Mouse (Mus musculus) testis, adult 2 months (tissue): ENCODE results near the gene Snapc2. TPM values are rescaled to one million over a fixed set of nuclear protein-coding genes. Genes with fewer than 3 reads are reported as not detected.
"Not testable (repeated sequence)": the region's sequence is repeated elsewhere in the genome, so short reads cannot be mapped to it uniquely, and the experiment has no call there.

Source experiments
- H3K27ac ChIP-seq: fragments of 200-500 bp; 2 replicates; pipeline ENCODE4 v1.5.1; 2012; ENCODE audit warnings: low read depth, low read length; ENCODE audit not compliant: control insufficient read depth, insufficient read depth
- H3K27me3 ChIP-seq: fragments of 200-500 bp; 2 replicates; pipeline ENCODE4 v1.6.1; 2012; ENCODE audit warnings: mild to moderate bottlenecking, low read length, moderate library complexity; ENCODE audit not compliant: control insufficient read depth, insufficient read depth
- H3K36me3 ChIP-seq: fragments of 200-500 bp; 2 replicates; pipeline ENCODE4 v1.6.1; 2012; ENCODE audit warnings: mild to moderate bottlenecking, low read length; ENCODE audit not compliant: control insufficient read depth, insufficient read depth
- H3K4me1 ChIP-seq: fragments of 200-500 bp; 2 replicates; pipeline ENCODE4 v1.6.1; 2012; ENCODE audit warnings: low read length; ENCODE audit not compliant: control insufficient read depth, insufficient read depth
- H3K4me3 ChIP-seq: fragments of 200-500 bp; 2 replicates; pipeline ENCODE4 v1.5.1; 2012; ENCODE audit warnings: low read depth, mild to moderate bottlenecking, low read length, moderate library complexity, mixed read lengths; ENCODE audit not compliant: control insufficient read depth
- CTCF ChIP-seq: fragments of 200-500 bp; IDR thresholded peaks from 2 replicates; pipeline ENCODE4 v1.5.1; 2012; ENCODE audit warnings: low read depth, mild to moderate bottlenecking, inconsistent platforms, low read length, moderate library complexity; ENCODE audit not compliant: control insufficient read depth, insufficient read depth, insufficient replicate concordance
- POLR2A ChIP-seq: fragments of 200-500 bp; IDR thresholded peaks from 2 replicates; pipeline ENCODE4 v1.6.1; 2012; ENCODE audit warnings: low read depth, mild to moderate bottlenecking, inconsistent platforms, low read length, moderate library complexity; ENCODE audit not compliant: control insufficient read depth
- polyA plus RNA-seq: library from polyadenylated mRNA; depleted of rRNA; stranded (reverse); fragments of >200 nt; gene quantifications from 2 replicates; pipeline ENCODE4 v1.2.3, GENCODE M21; 2012

Gene Snapc2
- polyA plus RNA-seq, 1 experiment: 16.0 TPM

GRCm38 (mm10) chr8:4250306-4250970, 2.4 kb upstream of the Snapc2 start:
- peak overlapping the region; percentile 38 for H3K4me3 ChIP-seq
- peak; percentile 74; the same call in 1 of the 2 replicates for TF ChIP-seq CTCF
- TF ChIP-seq POLR2A: peak; percentile 14; the same call in 1 of the 2 replicates
- no peaks in the 10 kb centered on the region for H3K27me3 ChIP-seq
- no peak overlapping the region for H3K27ac ChIP-seq
- H3K4me1 ChIP-seq: peaks cover 19% of the 10 kb centered on the region
- no peaks in the 10 kb centered on the region for H3K36me3 ChIP-seq

DNA sequence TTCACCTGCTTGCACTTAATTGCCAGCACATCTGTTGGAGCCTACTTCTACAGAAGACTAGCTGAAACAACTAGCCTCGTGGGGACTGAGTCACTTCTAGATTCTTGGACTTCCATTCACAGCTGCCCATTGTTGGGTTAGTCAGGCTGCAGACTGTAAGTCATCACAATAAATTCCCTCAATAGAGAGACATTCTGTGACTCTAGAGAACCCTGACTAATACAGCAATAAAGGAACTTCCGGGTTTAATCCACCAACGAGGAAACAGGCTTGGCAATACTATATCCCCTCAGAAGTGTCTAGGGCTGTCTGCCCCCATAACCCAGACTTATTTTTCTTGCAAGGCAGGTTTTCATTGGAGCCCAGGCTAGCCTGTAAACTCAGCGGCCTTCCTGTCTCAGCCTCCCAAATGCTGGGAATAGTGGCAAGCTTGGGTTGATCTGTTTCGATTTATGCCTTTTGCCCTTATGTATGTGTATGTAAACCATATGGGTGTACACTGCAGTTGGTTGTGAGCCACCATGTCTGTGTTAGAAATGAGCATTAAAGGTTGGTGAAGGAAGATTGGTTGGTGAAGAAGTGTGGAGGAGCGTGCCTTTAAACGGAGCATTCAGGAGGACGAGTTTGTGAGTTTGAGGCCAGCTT, 642 bp upstream of the Snapc2 start:
- TF ChIP-seq POLR2A (no peak), CTCF (no peak)
- H3K36me3 ChIP-seq: no peaks in the 10 kb centered on the region
- H3K27me3 ChIP-seq: no peaks in the 10 kb centered on the region
- no peak overlapping the region for H3K27ac ChIP-seq
- peaks cover 19% of the 10 kb centered on the region for H3K4me1 ChIP-seq
- H3K4me3 ChIP-seq: peak overlapping the region; percentile 91

DNA sequence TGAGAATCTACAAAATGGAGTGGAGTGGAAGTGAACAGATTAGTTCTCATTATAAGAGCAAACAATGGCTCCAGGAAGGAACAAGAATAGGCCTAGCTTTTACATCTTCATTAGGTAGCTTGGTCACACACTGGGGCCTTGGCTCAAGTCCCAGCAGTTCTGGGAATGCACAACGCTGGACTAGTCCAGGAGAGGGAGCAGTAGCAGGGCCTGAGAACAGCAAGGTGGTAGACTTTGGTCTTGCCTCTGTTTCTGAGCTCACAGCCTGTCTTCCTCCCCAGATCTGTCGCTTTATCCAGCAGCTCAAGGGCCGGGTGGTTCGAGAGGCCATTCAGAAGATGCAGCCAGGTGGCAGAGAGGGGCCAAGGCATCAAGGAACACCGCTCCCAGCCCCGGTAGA, 1.1 kb downstream of the Snapc2 start:
- no peaks in the 10 kb centered on the region for H3K36me3 ChIP-seq
- H3K27ac ChIP-seq: no peak overlapping the region
- H3K27me3 ChIP-seq: no peaks in the 10 kb centered on the region
- TF ChIP-seq POLR2A (no peak), CTCF (peak; percentile 34; the same call in 1 of the 2 replicates)
- peaks cover 25% of the 10 kb centered on the region for H3K4me1 ChIP-seq
- no peak overlapping the region for H3K4me3 ChIP-seq

DNA sequence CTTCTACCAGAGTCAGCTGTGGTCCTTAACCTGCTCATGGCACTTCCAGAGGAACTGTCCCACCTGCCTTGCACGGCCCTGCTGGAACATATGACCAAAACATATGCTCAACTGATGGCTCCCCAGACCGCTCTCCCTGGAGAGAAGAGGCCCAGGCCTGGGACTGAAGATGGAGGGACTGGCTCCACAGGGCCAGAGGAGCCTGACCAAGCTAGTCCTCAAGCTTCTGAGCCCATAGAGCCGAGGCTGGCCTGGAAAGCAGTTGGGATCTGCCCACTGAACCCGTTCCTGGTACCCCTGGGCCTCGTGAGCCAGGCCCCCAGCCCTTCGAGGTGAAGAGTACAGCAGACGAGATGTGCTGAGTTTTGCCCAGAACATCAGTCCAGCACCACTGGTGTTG, 2.6 kb downstream of the Snapc2 start:
- not testable (repeated sequence) for H3K27ac ChIP-seq, H3K36me3 ChIP-seq, H3K27me3 ChIP-seq, H3K4me3 ChIP-seq
- H3K4me1 ChIP-seq: peaks cover 18% of the 10 kb centered on the region

GRCm38 (mm10) chr8:4256911-4257310, 4.0 kb downstream of the Snapc2 start:
- TF ChIP-seq CTCF (no peak), POLR2A (no peak)
- H3K27ac ChIP-seq: no peak overlapping the region
- H3K36me3 ChIP-seq: no peaks in the 10 kb centered on the region
- H3K27me3 ChIP-seq: no peaks in the 10 kb centered on the region
- H3K4me3 ChIP-seq: no peak overlapping the region
- peaks cover 16% of the 10 kb centered on the region for H3K4me1 ChIP-seq

DNA sequence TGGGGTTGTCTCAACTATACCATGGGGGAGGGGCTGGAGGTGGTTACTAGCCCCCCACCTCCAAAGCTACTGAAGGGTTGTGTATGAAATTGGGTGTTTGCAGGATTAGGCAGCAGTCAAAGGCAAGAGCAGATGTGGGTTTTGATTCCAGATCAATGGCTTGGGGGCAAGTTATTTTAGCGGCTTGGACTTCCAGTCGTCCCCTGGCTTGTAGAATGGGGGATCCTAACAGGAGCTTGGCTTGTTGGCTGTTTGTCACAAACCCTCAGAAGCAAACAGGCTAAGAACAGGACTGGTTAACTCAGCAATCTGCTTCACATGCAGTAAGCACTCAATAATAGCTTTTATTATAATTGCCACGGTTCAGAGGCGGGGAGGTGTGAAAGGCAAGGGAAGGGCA, 4.5 kb downstream of the Snapc2 start:
- Histone ChIP-seq H3K27me3 (no peaks in the 10 kb centered on the region), H3K27ac (no peak overlapping the region), H3K4me1 (peaks cover 16% of the 10 kb centered on the region), H3K4me3 (no peak overlapping the region), H3K36me3 (no peaks in the 10 kb centered on the region)
- TF ChIP-seq POLR2A (no peak), CTCF (no peak)

GRCm38 (mm10) chr8:4258233-4258632, 5.4 kb downstream of the Snapc2 start:
- H3K4me1 ChIP-seq: peaks cover 16% of the 10 kb centered on the region
- no peaks in the 10 kb centered on the region for H3K27me3 ChIP-seq
- H3K4me3 ChIP-seq: peak overlapping the region; percentile 91
- peak overlapping the region; percentile 70; the same call in 1 of the 2 replicates for H3K27ac ChIP-seq
- no peaks in the 10 kb centered on the region for H3K36me3 ChIP-seq
- TF ChIP-seq POLR2A: no peak
- peak; percentile 75; the same call in 1 of the 2 replicates for TF ChIP-seq CTCF
